Mouse (Mus musculus) myocyte (in vitro differentiated cells): ENCODE data around the gene Cdk12.

ENCODE experiments used
- CEBPB ChIP-seq: IDR thresholded peaks from 2 replicates; pipeline ENCODE4 v1.6.1; 2011; ENCODE audit warnings: mild to moderate bottlenecking, moderate library complexity; ENCODE audit not compliant: poor library complexity, insufficient read depth, severe bottlenecking
- E2F4 ChIP-seq: IDR thresholded peaks from one replicate; pipeline ENCODE4 v1.6.1; 2011; ENCODE audit warnings: mild to moderate bottlenecking, control low read depth, moderate library complexity; ENCODE audit not compliant: insufficient read depth
- MAX ChIP-seq: IDR thresholded peaks from one replicate; pipeline ENCODE4 v1.6.1; 2011; ENCODE audit warnings: low read depth, mild to moderate bottlenecking, control low read depth
- POLR2A ChIP-seq: IDR thresholded peaks from one replicate; pipeline ENCODE4 v1.6.1; 2011; ENCODE audit warnings: low read depth, mild to moderate bottlenecking, control low read depth, moderate library complexity; ENCODE audit not compliant: insufficient read length
- REST ChIP-seq: IDR thresholded peaks from one replicate; pipeline ENCODE4 v1.6.1; 2011; ENCODE audit warnings: mild to moderate bottlenecking, control low read depth, moderate library complexity; ENCODE audit not compliant: insufficient read depth, insufficient read length
- TCF12 ChIP-seq: IDR thresholded peaks from one replicate; pipeline ENCODE4 v1.6.1; 2011; ENCODE audit warnings: mild to moderate bottlenecking, control low read depth; ENCODE audit not compliant: poor library complexity, insufficient read depth, severe bottlenecking
- TCF3 ChIP-seq: IDR thresholded peaks from one replicate; pipeline ENCODE4 v1.6.1; 2011; ENCODE audit warnings: low read depth, control low read depth; ENCODE audit not compliant: insufficient read length
- USF1 ChIP-seq: IDR thresholded peaks from one replicate; pipeline ENCODE4 v1.6.1; 2011; ENCODE audit warnings: low read depth, mild to moderate bottlenecking, control low read depth, moderate library complexity

DNA sequence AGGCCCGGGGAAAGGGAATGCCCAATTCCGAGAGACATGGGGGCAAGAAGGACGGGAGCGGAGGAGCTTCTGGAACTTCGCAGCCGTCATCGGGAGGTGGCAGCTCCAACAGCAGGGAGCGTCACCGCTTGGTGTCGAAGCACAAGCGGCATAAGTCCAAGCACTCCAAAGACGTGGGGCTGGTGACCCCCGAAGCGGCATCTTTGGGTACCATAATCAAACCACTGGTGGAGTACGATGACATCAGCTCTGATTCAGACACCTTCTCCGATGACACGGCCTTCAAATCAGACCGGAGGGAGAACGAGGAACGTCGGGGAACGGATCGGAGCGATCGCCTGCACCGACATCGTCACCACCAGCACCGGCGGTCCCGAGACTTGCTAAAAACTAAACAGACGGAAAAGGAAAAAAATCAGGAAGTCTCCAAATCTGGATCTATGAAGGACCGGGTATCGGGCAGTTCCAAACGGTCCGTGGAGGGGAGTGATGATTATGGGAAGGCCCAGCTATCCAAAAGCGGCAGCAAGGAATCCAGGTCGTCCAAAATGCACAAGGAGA is 572 bp downstream of the Cdk12 start:
- TF ChIP-seq POLR2A: no peak
- no peak for TF ChIP-seq TCF3
- TF ChIP-seq MAX: no peak
- no peak for TF ChIP-seq USF1
- TF ChIP-seq TCF12: no peak
- no peak for TF ChIP-seq E2F4
- no peak for TF ChIP-seq REST
- no peak for TF ChIP-seq CEBPB
